Mouse (Mus musculus): ENCODE data around the gene Prkaa2. TPM values are rescaled to one million over a fixed set of nuclear protein-coding genes. Genes with fewer than 3 reads are reported as not detected.

Prkaa2 gene
- polyA plus RNA-seq (2015; fragmentation: Illumina TruSeq; extraction: RNeasy Lipid Tissue Mini Kit (QIAGEN cat#74804); ENCODE audit: insufficient read depth, low read depth, low replicate concordance), result 1.00 TPM

GRCm38 (mm10) chr4:105109199-105109989 lies at the start of gene Prkaa2:
Prkaa2 (minus strand) TSS chr4:105109890.

GRCm38 (mm10) chr4:105157276-105158168 lies 47.8 kb upstream of the Prkaa2 start, which contains the start of gene Plpp3:
Plpp3 (plus strand) TSS chr4:105157347.

Other genes starting within 250 kb of the Prkaa2 start
- not detected for gene C8a, start 233.5 kb downstream of the Prkaa2 start, polyA plus RNA-seq (2015; fragmentation: Illumina TruSeq; extraction: RNeasy Lipid Tissue Mini Kit (QIAGEN cat#74804); ENCODE audit: insufficient read depth, low read depth, low replicate concordance)
- not detected for gene Fyb2, start 196.4 kb downstream of the Prkaa2 start, polyA plus RNA-seq (2015; fragmentation: Illumina TruSeq; extraction: RNeasy Lipid Tissue Mini Kit (QIAGEN cat#74804); ENCODE audit: insufficient read depth, low read depth, low replicate concordance)
- gene Plpp3, start 47.5 kb upstream of the Prkaa2 start, polyA plus RNA-seq (2015; fragmentation: Illumina TruSeq; extraction: RNeasy Lipid Tissue Mini Kit (QIAGEN cat#74804); ENCODE audit: insufficient read depth, low read depth, low replicate concordance), result 55.9 TPM

Data from pancreas, adult 10 weeks (tissue).